25 mouse cellular contexts compared by ENCODE assay signal in the genomic region with DNA sequence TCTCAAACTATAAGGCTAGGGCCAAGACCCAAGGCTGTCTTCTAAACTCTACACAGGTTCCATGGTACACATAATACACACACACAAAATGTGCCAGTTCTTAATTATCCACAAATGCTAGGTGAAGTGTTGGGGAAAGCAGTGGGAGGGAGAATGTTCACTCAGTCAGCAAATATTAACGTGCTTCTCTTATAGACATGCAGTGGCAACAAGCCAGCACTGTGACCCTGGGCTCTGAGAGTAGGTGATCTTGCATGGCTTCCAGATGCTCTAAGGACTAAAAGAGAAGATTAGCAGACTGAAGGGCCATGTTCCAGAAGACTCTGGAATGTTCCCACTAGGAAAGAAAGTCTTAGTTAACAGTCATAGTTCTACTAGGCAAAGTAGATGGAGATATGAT.
"Had no signal": no experiment of that assay in that cellular context is flagged by ENCODE, and none has a peak within 500 bp of the region (broad histone marks: within the 10 kb centered on the region; RNA-seq: fewer than 3 reads in every experiment).

No protein-coding gene starts in this region.

- H3K27me3 ChIP-seq: heart, embryonic 13.5 days; heart, embryonic 15.5 days; hindbrain, embryonic 13.5 days; hindbrain, embryonic 15.5 days; kidney, embryonic 15.5 days; limb, embryonic 13.5 days; limb, embryonic 15.5 days had no signal

- H3K4me2 ChIP-seq: heart, embryonic 11.5 days; heart, embryonic 13.5 days; heart, embryonic 15.5 days; hindbrain, embryonic 13.5 days; hindbrain, embryonic 15.5 days; kidney, embryonic 15.5 days; limb, embryonic 13.5 days; limb, embryonic 15.5 days had no signal

- ATAC-seq: forebrain, postnatal 0 days; hindbrain, postnatal 0 days; intestine, embryonic 16.5 days had no signal

- H3K9ac ChIP-seq: forebrain, postnatal 0 days; heart, embryonic 13.5 days; heart, embryonic 15.5 days; hindbrain, embryonic 13.5 days; hindbrain, embryonic 15.5 days; kidney, embryonic 15.5 days; limb, embryonic 13.5 days; limb, embryonic 15.5 days had no signal

- DNase-seq: forebrain, postnatal 0 days; gastrocnemius, postnatal 14 days; gastrocnemius, postnatal 36 days; heart, adult 18-20 months; heart, postnatal 14 days; heart, postnatal 36 days; kidney, adult 11 months; kidney, adult 2 months; kidney, adult 9 months; kidney, postnatal 14 days; kidney, postnatal 36 days; layer of hippocampus, adult 9-11 months; layer of hippocampus, postnatal 36 days; left cerebral cortex, postnatal 4 days had no signal

- H3K36me3 ChIP-seq: heart, embryonic 13.5 days; heart, embryonic 15.5 days; hindbrain, embryonic 13.5 days; hindbrain, embryonic 15.5 days; kidney, embryonic 15.5 days; limb, embryonic 13.5 days had no signal

- H3K4me3 ChIP-seq: heart, embryonic 13.5 days; heart, embryonic 15.5 days; hindbrain, embryonic 13.5 days; hindbrain, embryonic 15.5 days; kidney, embryonic 15.5 days; limb, embryonic 13.5 days; limb, embryonic 15.5 days had no signal

- H3K27ac ChIP-seq: heart, embryonic 13.5 days; heart, embryonic 15.5 days; hindbrain, embryonic 13.5 days; hindbrain, embryonic 15.5 days; hindbrain, postnatal 0 days; kidney, embryonic 15.5 days; kidney, postnatal 0 days; limb, embryonic 13.5 days; limb, embryonic 15.5 days had no signal

- H3K9me3 ChIP-seq: heart, embryonic 13.5 days; heart, embryonic 15.5 days; hindbrain, embryonic 13.5 days; hindbrain, embryonic 15.5 days; kidney, embryonic 15.5 days; limb, embryonic 13.5 days; limb, embryonic 15.5 days had no signal

- H3K4me1 ChIP-seq: heart, embryonic 15.5 days; hindbrain, embryonic 13.5 days; hindbrain, embryonic 15.5 days; kidney, embryonic 15.5 days; limb, embryonic 15.5 days had no signal
